Mouse (Mus musculus) layer of hippocampus, adult 9-11 months (tissue): ENCODE data around the gene Mutyh.
"Not testable (repeated sequence)": the region's sequence is repeated elsewhere in the genome, so short reads cannot be mapped to it uniquely, and the experiment has no call there.

Source experiments
- DNase-seq: peaks from one replicate; pipeline ENCODE4 v3.0.0; 2022

The Mutyh gene

DNA sequence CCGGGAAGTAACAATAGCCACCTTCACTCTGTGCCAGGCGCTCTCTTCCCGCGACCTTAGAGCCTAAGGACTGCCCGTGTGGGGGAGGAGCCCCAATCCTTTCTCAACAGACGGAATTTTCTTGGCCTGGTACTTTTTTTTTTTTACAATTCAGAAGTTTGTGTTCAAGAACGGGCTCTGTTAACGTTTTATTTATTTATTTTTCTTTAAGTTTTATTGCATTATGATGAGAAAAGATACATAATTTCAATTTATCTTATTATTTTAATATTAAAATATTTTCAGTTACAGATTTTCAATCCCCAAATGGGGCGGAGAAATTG is 14.1 kb downstream of the Mutyh start, which contains the start of gene Hpdl:
TSS of gene Hpdl (minus strand) at position 14 of the 323 bp plus-strand sequence.
- no peak for DNase-seq

DNA sequence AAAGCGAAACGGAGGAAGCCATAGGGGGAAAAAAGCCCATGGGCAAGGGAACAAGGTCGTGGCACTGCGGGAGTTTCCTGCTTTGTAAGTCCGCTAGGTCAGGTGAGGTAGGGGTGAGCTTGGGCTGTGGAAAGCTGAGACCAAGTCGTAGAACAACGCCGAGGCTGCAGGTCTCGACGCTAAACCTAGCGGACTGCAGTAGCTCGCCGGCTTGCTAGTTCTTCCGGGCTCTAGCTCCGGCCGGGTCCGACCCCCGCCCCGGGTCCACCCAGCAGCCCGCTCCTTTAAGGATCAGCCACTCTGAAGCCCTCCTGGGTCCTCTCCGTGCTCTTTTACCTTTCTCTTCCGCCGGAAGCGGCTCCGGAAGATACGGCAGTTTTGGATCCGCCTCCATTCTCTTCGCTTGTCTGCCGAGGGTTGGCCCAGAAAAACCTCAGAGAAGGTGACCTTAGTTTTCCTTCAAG is 17.1 kb downstream of the Mutyh start:
- peak; percentile 66 for DNase-seq

DNA sequence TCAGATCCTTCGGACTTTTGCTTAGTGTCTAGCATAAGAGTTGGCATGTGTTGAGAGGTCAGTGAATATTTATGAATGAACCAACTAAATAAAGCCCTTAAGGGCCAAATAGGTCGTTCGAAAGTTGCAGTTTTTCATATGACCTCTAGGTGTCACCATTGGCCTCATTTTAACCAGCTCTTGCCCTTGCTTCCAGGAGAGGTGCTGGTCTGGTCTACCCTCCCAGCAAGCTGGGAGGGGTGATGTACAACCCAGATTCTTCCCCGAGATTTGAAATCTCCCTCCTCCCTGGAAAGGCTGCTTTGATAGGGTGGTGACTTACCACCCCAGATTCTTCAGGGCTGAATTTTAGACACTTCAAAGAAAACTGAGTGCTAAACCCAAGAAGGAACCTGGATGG is 20.3 kb downstream of the Mutyh start:
- DNase-seq: no peak

DNA sequence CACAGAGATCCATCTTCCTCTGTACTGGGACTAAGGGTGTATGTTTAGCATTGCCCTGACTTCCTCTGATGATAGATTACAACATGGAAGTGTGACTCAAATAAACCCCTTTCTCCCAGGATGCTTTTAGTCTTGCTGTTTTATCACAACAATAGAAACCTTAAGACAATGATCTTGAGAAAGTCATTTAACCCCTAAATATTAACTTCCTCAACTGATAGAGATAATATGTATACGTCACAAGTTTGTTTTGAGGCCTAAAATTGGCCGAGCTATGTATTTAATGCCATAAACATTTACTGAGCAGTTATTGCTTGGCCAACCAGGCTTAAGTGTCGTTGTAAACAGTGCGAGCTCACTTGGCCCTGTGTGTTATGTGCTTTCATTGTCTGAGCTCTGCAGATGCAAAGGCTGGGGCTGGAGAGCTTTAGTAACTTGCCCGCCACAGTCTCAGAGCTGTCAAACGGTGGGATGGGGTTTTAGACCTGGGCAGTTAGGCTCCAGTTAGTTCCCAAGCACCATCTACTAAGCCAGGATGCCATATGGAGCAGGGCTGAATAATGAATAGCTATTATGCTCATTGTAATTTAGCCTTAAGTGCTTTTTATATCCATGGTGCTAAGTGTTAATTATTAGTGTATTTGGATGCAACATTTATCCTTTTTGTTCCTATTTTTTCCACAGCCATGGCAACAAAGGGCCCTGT is 22.0 kb downstream of the Mutyh start:
- DNase-seq: no peak

DNA sequence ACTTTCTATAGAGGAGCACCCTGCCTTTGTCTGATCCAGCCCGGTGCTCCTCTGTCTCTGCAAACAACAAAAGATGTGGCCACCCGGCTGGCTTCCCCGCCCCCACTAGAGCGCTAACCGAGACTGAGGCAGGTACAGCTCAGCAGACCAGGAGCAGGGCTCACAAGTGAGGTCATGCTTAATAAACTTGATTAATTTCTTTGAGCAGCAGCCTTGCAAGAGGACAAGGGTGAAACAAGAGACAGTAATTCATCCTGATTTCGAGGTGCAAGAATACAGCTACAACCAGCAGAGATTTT is 22.5 kb downstream of the Mutyh start:
- DNase-seq: no peak

DNA sequence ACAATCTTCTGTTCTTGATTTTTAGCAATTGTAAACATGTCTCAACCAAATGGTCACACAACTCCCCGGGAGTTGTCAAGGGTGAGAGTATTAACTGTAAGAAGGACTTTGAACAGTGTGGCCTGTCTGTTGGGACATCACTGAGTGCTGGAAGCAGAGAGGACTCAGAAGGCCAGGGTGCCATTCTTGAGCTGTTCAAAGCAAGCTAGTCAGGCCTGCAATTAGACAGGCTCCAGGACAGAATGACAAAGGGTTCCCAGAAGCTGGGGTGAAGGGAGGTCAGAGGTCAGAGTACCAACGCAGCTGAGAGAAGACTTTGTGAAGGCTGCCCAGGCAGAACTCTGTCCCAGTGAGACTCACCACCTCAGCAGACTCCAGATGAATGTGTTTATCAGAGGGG is 31.5 kb downstream of the Mutyh start:
- DNase-seq: no peak

DNA sequence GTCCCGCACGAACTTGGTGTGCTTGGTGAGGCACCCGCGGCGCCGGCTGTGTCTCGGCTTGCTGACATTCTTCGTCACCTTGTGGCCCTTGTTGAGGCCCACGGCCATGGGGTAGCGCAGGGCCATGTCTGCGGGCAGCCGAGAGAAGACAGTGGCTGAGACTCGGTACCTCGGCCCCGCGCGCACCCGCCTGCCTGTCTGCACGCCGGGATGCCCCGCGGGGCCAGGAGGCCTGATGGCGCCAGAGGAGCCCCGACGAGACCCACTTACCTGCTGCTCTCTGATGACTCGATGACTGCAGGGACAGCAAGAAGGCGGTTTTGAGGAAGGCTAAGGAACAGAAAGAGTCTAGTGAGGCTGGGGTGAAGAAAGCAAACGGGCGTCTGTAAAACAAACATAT is 32.6 kb downstream of the Mutyh start:
- DNase-seq: not testable (repeated sequence)

DNA sequence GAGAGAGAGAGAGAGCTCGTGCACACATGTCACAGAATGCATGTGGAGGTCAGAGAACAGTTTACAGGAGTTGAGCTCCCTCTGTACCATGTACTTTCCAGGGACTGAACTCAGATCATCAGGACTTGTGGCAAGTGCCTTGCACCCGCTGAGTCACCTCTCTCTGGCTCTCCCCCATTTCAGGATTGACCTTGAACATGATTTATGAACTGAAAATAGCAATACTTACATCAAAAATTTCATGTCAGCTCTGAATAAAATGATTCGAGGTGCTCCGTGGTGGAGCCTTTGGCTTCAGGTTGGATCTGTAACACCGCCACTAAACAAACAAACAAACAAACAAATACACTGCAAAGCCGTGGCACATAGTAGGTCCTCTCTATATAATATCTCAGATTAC is 33.3 kb downstream of the Mutyh start:
- no peak for DNase-seq

DNA sequence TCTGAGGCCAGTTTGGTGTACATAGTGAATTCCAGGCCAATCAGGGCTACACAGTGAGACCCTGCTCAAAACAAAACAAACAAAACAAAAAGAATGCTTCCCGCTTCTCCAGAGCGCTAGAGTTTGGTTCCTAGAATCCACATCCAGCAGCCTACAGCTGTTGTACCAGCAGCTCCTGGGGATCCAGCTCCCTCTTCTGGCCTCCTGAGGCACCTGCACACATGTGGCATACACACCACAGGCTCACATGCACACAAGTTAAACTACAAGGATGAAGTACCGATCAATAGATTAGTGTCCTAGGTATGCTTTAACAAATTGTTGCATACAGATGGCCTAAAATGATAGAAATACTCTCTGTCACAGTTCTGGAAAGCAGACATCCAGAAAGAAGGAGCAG is 36.8 kb downstream of the Mutyh start:
- DNase-seq: no peak

DNA sequence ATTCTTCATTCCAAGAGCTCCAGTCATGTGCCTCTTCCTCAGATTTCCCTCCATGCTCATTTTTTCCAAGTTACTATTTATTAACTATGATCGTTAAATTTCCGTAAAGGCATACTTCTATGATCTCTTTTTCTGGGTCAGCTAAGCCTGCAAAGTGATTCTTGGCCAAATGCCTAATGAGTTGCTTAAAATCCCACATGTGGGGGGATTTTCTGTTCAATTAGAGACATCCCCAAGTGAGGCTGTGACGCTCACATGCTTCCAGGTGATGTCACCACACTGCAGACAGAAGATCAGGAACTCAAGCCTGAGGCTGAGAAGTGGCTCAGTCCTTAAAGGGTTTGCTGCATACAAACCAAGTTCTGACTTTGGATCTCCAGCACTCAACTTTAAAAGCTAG is 42.4 kb downstream of the Mutyh start:
- no peak for DNase-seq

DNA sequence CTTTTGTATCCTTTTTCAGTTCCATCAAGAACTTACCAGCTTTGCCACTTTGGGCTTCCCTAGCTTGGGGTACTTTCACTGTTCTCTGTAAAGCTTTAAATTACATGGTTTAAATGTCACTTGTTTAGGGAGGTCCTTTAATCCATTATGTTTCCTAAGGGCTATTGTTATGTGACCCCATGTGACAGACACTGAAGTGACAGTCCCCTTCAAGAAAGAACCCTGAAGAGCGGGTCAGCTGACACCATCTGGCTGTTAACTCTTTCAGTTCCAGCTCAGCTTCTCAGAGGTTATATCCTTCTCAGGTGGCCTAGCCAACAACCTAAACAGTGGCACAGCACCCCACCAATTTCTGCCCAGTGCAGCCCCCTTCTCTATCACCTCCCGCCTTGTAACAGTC is 46.8 kb downstream of the Mutyh start:
- DNase-seq: no peak

DNA sequence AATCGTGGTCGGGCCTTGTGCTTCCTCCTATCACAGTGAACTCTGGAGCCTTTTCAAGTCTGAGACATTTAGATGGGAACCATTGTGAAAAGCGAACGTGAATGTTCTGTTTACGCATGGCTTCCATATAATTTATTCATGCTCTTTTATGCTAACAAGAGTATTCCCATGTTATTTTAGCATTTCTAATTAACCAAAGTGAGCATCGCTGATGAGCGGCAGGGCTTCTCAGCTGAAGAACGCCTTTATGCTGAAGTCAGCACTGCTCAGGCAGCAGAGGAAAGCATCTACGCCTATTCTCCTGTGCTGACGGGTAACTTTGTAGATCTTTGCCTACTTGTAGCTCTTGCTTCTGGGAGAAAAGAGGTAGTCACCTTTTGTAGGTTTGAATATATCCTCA is 49.7 kb downstream of the Mutyh start:
- DNase-seq: no peak

DNA sequence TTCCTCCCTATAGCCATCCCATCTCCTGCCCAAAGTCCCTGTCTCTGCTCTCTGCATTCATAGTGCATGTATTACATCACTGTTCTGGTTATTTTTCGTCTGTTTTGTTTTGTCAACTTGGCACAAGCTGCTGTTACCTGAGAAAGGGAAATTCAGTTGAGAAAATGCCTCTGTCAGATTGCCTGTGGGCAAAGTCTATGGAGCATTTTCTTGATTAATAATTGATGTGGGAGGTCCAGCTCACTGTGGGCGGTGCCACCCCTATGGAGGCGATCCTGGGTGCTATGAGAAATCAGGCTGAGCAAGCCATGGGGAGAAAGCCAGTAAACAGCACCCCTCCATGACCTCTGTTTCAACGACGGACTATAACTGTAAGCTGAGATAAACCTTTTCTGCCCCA is 52.2 kb downstream of the Mutyh start:
- no peak for DNase-seq

DNA sequence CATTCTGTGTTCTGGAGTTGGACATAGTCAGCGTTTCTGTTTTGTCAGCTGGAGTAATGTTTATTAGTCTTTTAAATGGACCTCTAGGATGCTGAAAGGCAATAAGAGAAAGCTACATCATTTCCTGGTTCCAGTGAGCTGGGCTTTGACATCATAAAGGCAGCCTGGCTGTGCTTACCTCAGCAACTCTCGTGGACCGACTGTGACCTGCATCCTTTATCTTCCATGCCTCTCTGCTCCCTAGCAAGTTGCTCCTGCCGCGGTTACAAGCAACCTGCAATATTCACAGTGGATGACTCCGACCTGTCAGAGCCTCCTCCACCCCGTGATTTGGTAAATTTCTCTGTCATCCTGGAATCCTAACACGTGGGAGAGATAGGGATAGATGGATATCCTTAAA is 54.5 kb downstream of the Mutyh start:
- no peak for DNase-seq
